ENCODE assay signal across 17 mouse cellular contexts in genomic region chr7:78651540-78651939, GRCm38 (mm10).
"Had no signal": no experiment of that assay in that cellular context is flagged by ENCODE, and none has a peak within 500 bp of the region (broad histone marks: within the 10 kb centered on the region; RNA-seq: fewer than 3 reads in every experiment).

No protein-coding gene starts in this region.

- H3K9me3 ChIP-seq: lung, embryonic 15.5 days; megakaryocyte, embryonic 14.5 days; midbrain, embryonic 13.5 days; midbrain, embryonic 15.5 days; neural tube, embryonic 12.5 days had no signal

- H3K4me3 ChIP-seq: lung, embryonic 15.5 days; megakaryocyte, embryonic 14.5 days; midbrain, embryonic 13.5 days; midbrain, embryonic 15.5 days; neural tube, embryonic 12.5 days had no signal

- H3K9ac ChIP-seq: lung, embryonic 15.5 days; midbrain, embryonic 13.5 days; midbrain, embryonic 15.5 days; neural tube, embryonic 12.5 days had no signal

- ATAC-seq: lung, postnatal 0 days; midbrain, embryonic 13.5 days; midbrain, embryonic 15.5 days had no signal

- H3K36me3 ChIP-seq: lung, embryonic 15.5 days; midbrain, embryonic 13.5 days; midbrain, embryonic 15.5 days; neural tube, embryonic 12.5 days had no signal

- H3K27me3 ChIP-seq: lung, embryonic 15.5 days; midbrain, embryonic 13.5 days; midbrain, embryonic 15.5 days; neural tube, embryonic 12.5 days had no signal

- H3K4me2 ChIP-seq: lung, embryonic 15.5 days; midbrain, embryonic 11.5 days; midbrain, embryonic 13.5 days; midbrain, embryonic 15.5 days; neural tube, embryonic 12.5 days had no signal

- DNase-seq: lung, adult 2 months; lung, postnatal 14 days; lung, postnatal 36 days; right cerebral cortex, adult 18-20 months; right cerebral cortex, postnatal 25 days; right cerebral cortex, postnatal 4 days; spleen, adult 18-20 months; thymus, adult 18-20 months; thymus, postnatal 36 days had no signal

- H3K4me1 ChIP-seq: lung, embryonic 15.5 days; megakaryocyte, embryonic 14.5 days; midbrain, embryonic 13.5 days; midbrain, embryonic 15.5 days; neural tube, embryonic 12.5 days had no signal

- H3K27ac ChIP-seq: lung, embryonic 15.5 days; macrophage; midbrain, embryonic 13.5 days; midbrain, embryonic 15.5 days; neural tube, embryonic 12.5 days had no signal
